Mouse (Mus musculus): ENCODE results near the gene C1qbp.

GRCm38 (mm10) chr11:71012743-71013142 is 29.9 kb upstream of the C1qbp start:
- TF ChIP-seq CTCF (IDR thresholded peaks at IDR 0.05; ENCODE audit: control insufficient read depth, insufficient read depth, insufficient read length) (no peak), MYOD1 (IDR thresholded peaks at IDR 0.05; ENCODE audit: control insufficient read depth, insufficient read length, low read depth) (no peak), MYOG (IDR thresholded peaks at IDR 0.05; ENCODE audit: control insufficient read depth, extremely low read depth, insufficient read length) (no peak), FOSL1 (IDR thresholded peaks at IDR 0.05; ENCODE audit: insufficient read depth, low read length, poor library complexity, severe bottlenecking) (no peak), CEBPB (IDR thresholded peaks at IDR 0.05; ENCODE audit: low read depth) (no peak), USF1 (IDR thresholded peaks at IDR 0.05; ENCODE audit: low read depth) (no peak)
